Mouse (Mus musculus) liver, embryonic 16.5 days (tissue): ENCODE results near the gene Vwa2. TPM values are rescaled to one million over a fixed set of nuclear protein-coding genes. Genes with fewer than 3 reads are reported as not detected.

Experiments used
- ATAC-seq: fragments of 200-750 bp; cut with Nextera tagmentation; 2 replicates; pipeline ENCODE4 v1.8.0; 2017; ENCODE audit warnings: low read depth, mild to moderate bottlenecking, moderate number of reproducible peaks, moderate library complexity
- H3K27ac ChIP-seq: fragments of 300-500 bp; sonication (generic); 2 replicates; pipeline ENCODE4 v1.5.1; 2014; ENCODE audit warnings: mild to moderate bottlenecking, low read length
- H3K27me3 ChIP-seq: fragments of 300-500 bp; sonication (generic); 2 replicates; pipeline ENCODE4 v1.6.1; 2014; ENCODE audit warnings: low read depth, low read length, mixed read lengths; ENCODE audit not compliant: control insufficient read depth, insufficient read depth
- H3K36me3 ChIP-seq: fragments of 300-500 bp; sonication (generic); 2 replicates; pipeline ENCODE4 v1.6.1; 2014; ENCODE audit warnings: mild to moderate bottlenecking; ENCODE audit not compliant: control insufficient read depth, insufficient read depth
- H3K4me1 ChIP-seq: fragments of 300-500 bp; sonication (generic); 2 replicates; pipeline ENCODE4 v1.6.1; 2014; ENCODE audit warnings: low read depth, low read length, mixed read lengths; ENCODE audit not compliant: control insufficient read depth
- H3K4me2 ChIP-seq: fragments of 300-500 bp; sonication (generic); 2 replicates; pipeline ENCODE4 v1.6.1; 2014; ENCODE audit warnings: low read depth, low read length, mixed read lengths
- H3K4me3 ChIP-seq: fragments of 300-500 bp; sonication (generic); 2 replicates; pipeline ENCODE4 v1.5.1; 2014; ENCODE audit warnings: low read depth, mild to moderate bottlenecking, low read length
- H3K9ac ChIP-seq: fragments of 300-500 bp; sonication (generic); 2 replicates; pipeline ENCODE4 v1.6.1; 2014; ENCODE audit warnings: low read depth, low read length
- H3K9me3 ChIP-seq: fragments of 300-500 bp; sonication (generic); replicated peaks from 2 replicates; pipeline ENCODE4 v1.6.1; 2016; ENCODE audit warnings: low read length; ENCODE audit not compliant: control insufficient read depth
- WGBS: fragments of 180-500 bp; shearing (Covaris S2); extraction: QIAGEN DNeasy Blood & Tissue Kit; methylation state at CpG from one replicate; pipeline ENCODE4 v1.1.7; 2014; ENCODE audit not compliant: insufficient replicate concordance; 5-methylcytosine and 5-hydroxymethylcytosine counted together
- polyA plus RNA-seq: library from polyadenylated mRNA; unstranded; fragments of >200 nt; fragmentation: Nextera tagmentation; extraction: Ambion mirVana; gene quantifications from 2 replicates; pipeline ENCODE4 v1.2.1, GENCODE M21; 2015

Vwa2 gene
- polyA plus RNA-seq, 1 experiment from 2014 or later: 0.02 TPM

GRCm38 (mm10) chr19:56893326-56893725 lies 19.3 kb downstream of the Vwa2 start:
- Histone ChIP-seq H3K36me3 (no peaks in the 10 kb centered on the region), H3K9ac (no peak overlapping the region), H3K4me3 (no peak overlapping the region), H3K4me2 (no peak overlapping the region), H3K27me3 (no peaks in the 10 kb centered on the region), H3K9me3 (no peaks in the 10 kb centered on the region), H3K27ac (no peak overlapping the region), H3K4me1 (no peaks in the 10 kb centered on the region)
- WGBS: 64% methylated on average over 5 of the region's 5 CpGs
- no peak for ATAC-seq

GRCm38 (mm10) chr19:56897654-56898053 lies 23.6 kb downstream of the Vwa2 start:
- H3K4me3 ChIP-seq: no peak overlapping the region
- no peak for ATAC-seq
- no peak overlapping the region for H3K9ac ChIP-seq
- no peaks in the 10 kb centered on the region for H3K4me1 ChIP-seq
- 72% methylated on average over 16 of the region's 16 CpGs for WGBS
- H3K27ac ChIP-seq: no peak overlapping the region
- H3K27me3 ChIP-seq: no peaks in the 10 kb centered on the region
- no peaks in the 10 kb centered on the region for H3K36me3 ChIP-seq
- H3K9me3 ChIP-seq: no peaks in the 10 kb centered on the region
- no peak overlapping the region for H3K4me2 ChIP-seq

GRCm38 (mm10) chr19:56904095-56904494 lies 30.0 kb downstream of the Vwa2 start:
- H3K9me3 ChIP-seq: no peaks in the 10 kb centered on the region
- 32% methylated on average over 3 of the region's 3 CpGs for WGBS

GRCm38 (mm10) chr19:56905395-56905794 lies 31.3 kb downstream of the Vwa2 start:
- H3K4me2 ChIP-seq: no peak overlapping the region
- H3K4me3 ChIP-seq: no peak overlapping the region
- no peaks in the 10 kb centered on the region for H3K9me3 ChIP-seq
- ATAC-seq: no peak
- no peaks in the 10 kb centered on the region for H3K4me1 ChIP-seq
- H3K27me3 ChIP-seq: no peaks in the 10 kb centered on the region
- H3K27ac ChIP-seq: no peak overlapping the region
- H3K36me3 ChIP-seq: no peaks in the 10 kb centered on the region
- H3K9ac ChIP-seq: no peak overlapping the region
- WGBS: 62% methylated on average over 7 of the region's 7 CpGs

More at GRCm38 (mm10) chr19:56904095-56904494, 30.0 kb downstream of the Vwa2 start:
- Histone ChIP-seq H3K4me2 (no peak overlapping the region), H3K36me3 (no peaks in the 10 kb centered on the region), H3K27me3 (no peaks in the 10 kb centered on the region), H3K9ac (no peak overlapping the region), H3K27ac (no peak overlapping the region), H3K4me1 (no peaks in the 10 kb centered on the region), H3K4me3 (no peak overlapping the region)
- no peak for ATAC-seq

GRCm38 (mm10) chr19:56907850-56908249 lies 33.8 kb downstream of the Vwa2 start:
- no peaks in the 10 kb centered on the region for H3K36me3 ChIP-seq
- no peak overlapping the region for H3K9ac ChIP-seq
- no peak overlapping the region for H3K4me2 ChIP-seq
- H3K27me3 ChIP-seq: no peaks in the 10 kb centered on the region
- WGBS: 22% methylated on average over 3 of the region's 3 CpGs
- ATAC-seq: no peak
- no peaks in the 10 kb centered on the region for H3K9me3 ChIP-seq
- no peaks in the 10 kb centered on the region for H3K4me1 ChIP-seq
- no peak overlapping the region for H3K4me3 ChIP-seq
- no peak overlapping the region for H3K27ac ChIP-seq

GRCm38 (mm10) chr19:56908472-56909270 lies 34.6 kb downstream of the Vwa2 start:
- no peak for ATAC-seq
- no peak overlapping the region for H3K4me2 ChIP-seq

GRCm38 (mm10) chr19:56910561-56910960 lies 36.5 kb downstream of the Vwa2 start:
- H3K4me1 ChIP-seq: no peaks in the 10 kb centered on the region
- no peak overlapping the region for H3K4me2 ChIP-seq
- ATAC-seq: no peak
- no peak overlapping the region for H3K27ac ChIP-seq
- H3K9ac ChIP-seq: no peak overlapping the region
- no peaks in the 10 kb centered on the region for H3K36me3 ChIP-seq
- no peak overlapping the region for H3K4me3 ChIP-seq
- no peaks in the 10 kb centered on the region; the same call in 1 of the 2 replicates for H3K9me3 ChIP-seq
- WGBS: 57% methylated on average over 11 of the region's 11 CpGs
- H3K27me3 ChIP-seq: no peaks in the 10 kb centered on the region

More at GRCm38 (mm10) chr19:56908472-56909270, 34.6 kb downstream of the Vwa2 start:
- Histone ChIP-seq H3K4me3 (no peak overlapping the region), H3K27me3 (no peaks in the 10 kb centered on the region), H3K9me3 (no peaks in the 10 kb centered on the region), H3K36me3 (no peaks in the 10 kb centered on the region), H3K4me1 (no peaks in the 10 kb centered on the region), H3K9ac (no peak overlapping the region), H3K27ac (no peak overlapping the region)
- WGBS: 53% methylated on average over 17 of the region's 17 CpGs

- 55% methylated on average over 4 of the region's 4 CpGs for WGBS
- no peak overlapping the region for H3K4me2 ChIP-seq
- H3K36me3 ChIP-seq: no peaks in the 10 kb centered on the region
- H3K27me3 ChIP-seq: no peaks in the 10 kb centered on the region
- ATAC-seq: no peak
- H3K4me3 ChIP-seq: no peak overlapping the region
- no peak overlapping the region for H3K27ac ChIP-seq
- H3K4me1 ChIP-seq: no peaks in the 10 kb centered on the region
- no peaks in the 10 kb centered on the region; the same call in 1 of the 2 replicates for H3K9me3 ChIP-seq
- H3K9ac ChIP-seq: no peak overlapping the region
Observed at GRCm38 (mm10) chr19:56913761-56914160, 39.7 kb downstream of the Vwa2 start.

- 67% methylated on average over 3 of the region's 3 CpGs for WGBS
- no peaks in the 10 kb centered on the region for H3K27me3 ChIP-seq
- no peaks in the 10 kb centered on the region for H3K36me3 ChIP-seq
- no peaks in the 10 kb centered on the region; the same call in 1 of the 2 replicates for H3K9me3 ChIP-seq
- no peak overlapping the region for H3K9ac ChIP-seq
- no peak for ATAC-seq
- H3K27ac ChIP-seq: no peak overlapping the region
- H3K4me2 ChIP-seq: no peak overlapping the region
- H3K4me1 ChIP-seq: no peaks in the 10 kb centered on the region
- no peak overlapping the region for H3K4me3 ChIP-seq
Observed at GRCm38 (mm10) chr19:56914658-56915057, 40.6 kb downstream of the Vwa2 start.
